Comparison of ENCODE assay signal across 7 mouse cellular contexts in the genomic region with DNA sequence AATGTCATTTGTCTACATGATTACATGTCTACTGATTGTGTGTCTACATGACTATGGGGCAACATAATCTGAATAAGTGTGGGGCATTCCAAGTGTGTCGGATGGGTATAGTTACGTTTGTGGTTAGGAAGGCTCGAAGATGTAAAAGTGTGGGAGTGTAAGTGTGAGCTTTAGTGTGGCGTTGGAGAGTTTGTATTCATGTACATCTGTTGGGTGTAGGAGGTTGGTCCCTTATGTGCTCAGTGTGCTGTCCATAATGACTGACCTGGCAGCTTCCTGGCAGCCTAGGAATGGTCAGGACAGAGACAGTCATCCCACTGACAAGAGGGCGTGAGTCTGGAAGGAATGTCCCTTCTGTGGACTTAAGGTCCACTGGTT.
A peak's percentile ranks its signal among the peaks of the same experiment; 100 is the strongest.
DNase-seq lines count a peak whose midpoint lies in the region; ATAC-seq lines count a peak whose summit lies in the region.
"Not testable (repeated sequence)": the region's sequence is repeated elsewhere in the genome, so short reads cannot be mapped to it uniquely, and the experiment has no call there.

No protein-coding gene starts in this region.

- H3K4me1 ChIP-seq in embryonic facial prominence, embryonic 13.5 days: peaks cover 49% of the 10 kb centered on the region
- peaks cover 59% of the 10 kb centered on the region for H3K4me1 ChIP-seq in heart, embryonic 10.5 days
- H3K4me1 ChIP-seq in hindbrain, embryonic 12.5 days: peaks cover 24% of the 10 kb centered on the region
- H3K4me1 ChIP-seq in kidney, embryonic 15.5 days: peaks cover 36% of the 10 kb centered on the region
- peaks cover 41% of the 10 kb centered on the region for H3K4me1 ChIP-seq in limb, embryonic 13.5 days

- H3K36me3 ChIP-seq in embryonic facial prominence, embryonic 13.5 days; heart, embryonic 10.5 days; hindbrain, embryonic 12.5 days; kidney, embryonic 15.5 days; limb, embryonic 13.5 days: not testable (repeated sequence)

- not testable (repeated sequence) for H3K4me3 ChIP-seq in embryonic facial prominence, embryonic 13.5 days; hindbrain, embryonic 12.5 days; kidney, embryonic 15.5 days (replicated peaks); limb, embryonic 13.5 days
- H3K4me3 ChIP-seq in heart, embryonic 10.5 days: 0 out of 2 replicates have a peak overlapping the region, but pooled peaks have one; percentile 35

- not testable (repeated sequence) for H3K9ac ChIP-seq in embryonic facial prominence, embryonic 13.5 days; hindbrain, embryonic 12.5 days; kidney, embryonic 15.5 days; limb, embryonic 13.5 days

- WGBS in embryonic facial prominence, embryonic 13.5 days: 65% methylated on average over 5 of the region's 5 CpGs
- 86% methylated on average over 5 of the region's 5 CpGs for WGBS in heart, embryonic 10.5 days
- WGBS in hindbrain, embryonic 12.5 days: 91% methylated on average over 5 of the region's 5 CpGs
- 79% methylated on average over 5 of the region's 5 CpGs for WGBS in kidney, embryonic 15.5 days
- WGBS in limb, embryonic 13.5 days: 88% methylated on average over 5 of the region's 5 CpGs

- not testable (repeated sequence) for H3K27me3 ChIP-seq in embryonic facial prominence, embryonic 13.5 days; hindbrain, embryonic 12.5 days; kidney, embryonic 15.5 days; limb, embryonic 13.5 days
- H3K27me3 ChIP-seq in heart, embryonic 10.5 days (ENCODE audit: insufficient read depth, poor library complexity, severe bottlenecking): peaks cover 25% of the 10 kb centered on the region; the same call in 1 of the 2 replicates

- not testable (repeated sequence) for ATAC-seq in embryonic facial prominence, embryonic 13.5 days (ENCODE audit: insufficient number of reproducible peaks, insufficient read depth, low FRiP score, low TSS enrichment, low read depth); hindbrain, embryonic 12.5 days (ENCODE audit: low FRiP score); kidney, embryonic 15.5 days (replicated peaks; ENCODE audit: low FRiP score); limb, embryonic 13.5 days (ENCODE audit: low FRiP score, low read depth)

- H3K4me2 ChIP-seq in embryonic facial prominence, embryonic 13.5 days; hindbrain, embryonic 12.5 days (replicated peaks); kidney, embryonic 15.5 days; limb, embryonic 13.5 days (replicated peaks): not testable (repeated sequence)

- H3K9me3 ChIP-seq in embryonic facial prominence, embryonic 13.5 days; heart, embryonic 10.5 days; hindbrain, embryonic 12.5 days (replicated peaks); kidney, embryonic 15.5 days (replicated peaks); limb, embryonic 13.5 days: not testable (repeated sequence)

- H3K27ac ChIP-seq in embryonic facial prominence, embryonic 13.5 days: peak overlapping the region; percentile 79; the same call in 1 of the 2 replicates
- peak overlapping the region; percentile 88 for H3K27ac ChIP-seq in heart, embryonic 10.5 days
- H3K27ac ChIP-seq in hindbrain, embryonic 12.5 days: peak overlapping the region; percentile 64; the same call in 1 of the 2 replicates
- peak overlapping the region; percentile 78; the same call in 1 of the 2 replicates for H3K27ac ChIP-seq in kidney, embryonic 15.5 days
- H3K27ac ChIP-seq in limb, embryonic 13.5 days: peak overlapping the region; percentile 69; the same call in 1 of the 2 replicates

- DNase-seq in brain, adult 2 months (ENCODE audit: low read depth, low spot score): peak; percentile 44
- DNase-seq in heart, embryonic 10.5 days (ENCODE audit: low spot score): not testable (repeated sequence)
- DNase-seq in right cerebral cortex, adult 2 months (ENCODE audit: low spot score in 2 of 2): peak; percentile 11 to 26
